Comparison of ENCODE assay signal across 8 mouse cellular contexts in genomic region chr10:82622671-82623552, GRCm38 (mm10). TPM values are rescaled to one million over a fixed set of nuclear protein-coding genes. Genes with fewer than 3 reads are reported as not detected.
DNase-seq lines count a peak whose midpoint lies in the region; ATAC-seq lines count a peak whose summit lies in the region.

Gene 1190007I07Rik (minus strand): TSS chr10:82623228.

- peaks cover 3% of the 10 kb centered on the region; the same call in 1 of the 2 replicates for H3K4me1 ChIP-seq in heart, embryonic 10.5 days
- H3K4me1 ChIP-seq in kidney, embryonic 15.5 days, result peaks cover 5% of the 10 kb centered on the region; the same call in 1 of the 2 replicates

- peak within 1 kb of the TSS; percentile 71 for H3K4me3 ChIP-seq in heart, embryonic 10.5 days
- peak within 1 kb of the TSS; percentile 89 for H3K4me3 ChIP-seq in kidney, embryonic 15.5 days (replicated peaks)

- peak within 1 kb of the TSS; percentile 88 for H3K9ac ChIP-seq in kidney, embryonic 15.5 days

- no peaks in the 10 kb centered on the region for H3K27me3 ChIP-seq in heart, embryonic 10.5 days (ENCODE audit: insufficient read depth, poor library complexity, severe bottlenecking)
- no peaks in the 10 kb centered on the region for H3K27me3 ChIP-seq in kidney, embryonic 15.5 days

- no peaks in the 10 kb centered on the region for H3K9me3 ChIP-seq in heart, embryonic 10.5 days
- H3K9me3 ChIP-seq in kidney, embryonic 15.5 days (replicated peaks), result no peaks in the 10 kb centered on the region

- peak; percentile 86 for DNase-seq in B cell, adult 2 months
- peak; percentile 96 for DNase-seq in brain, adult 2 months (ENCODE audit: low read depth, low spot score)
- peak; percentile 97 for DNase-seq in heart, embryonic 10.5 days (ENCODE audit: low spot score)
- DNase-seq in liver, result peak; percentile 91
- peak; percentile 84 to 95 for DNase-seq in spleen, postnatal 4 days (ENCODE audit: low spot score in 2 of 2)

- peak within 1 kb of the TSS; percentile 92 for H3K27ac ChIP-seq in heart, embryonic 10.5 days
- peak within 1 kb of the TSS; percentile 94 for H3K27ac ChIP-seq in kidney, embryonic 15.5 days

- ATAC-seq in erythroblast, adult 5-6 weeks (replicated peaks; ENCODE audit: low FRiP score, poor library complexity, severe bottlenecking), result peak; percentile 88
- ATAC-seq in kidney, embryonic 15.5 days (replicated peaks; ENCODE audit: low FRiP score), result peak; percentile 93
- peak; percentile 81 for ATAC-seq in monocyte, adult 5-6 weeks (replicated peaks; ENCODE audit: insufficient number of reproducible peaks, low FRiP score, low TSS enrichment, poor library complexity, severe bottlenecking)

- under 1% methylated on average over 60 of the region's 61 CpGs for WGBS in heart, embryonic 10.5 days
- WGBS in kidney, embryonic 15.5 days, result under 1% methylated on average over 58 of the region's 61 CpGs

- H3K36me3 ChIP-seq in heart, embryonic 10.5 days, result peaks cover 4% of the 10 kb centered on the region; the same call in 1 of the 2 replicates
- H3K36me3 ChIP-seq in kidney, embryonic 15.5 days, result peaks cover 9% of the 10 kb centered on the region; the same call in 1 of the 2 replicates

- peak within 1 kb of the TSS; percentile 65 for H3K4me2 ChIP-seq in kidney, embryonic 15.5 days

RNA-seq across cellular contexts. Expression of gene 1190007I07Rik, which starts in this region (rescaled TPM):
- total RNA-seq in erythroblast, adult 5-6 weeks (2015; ENCODE audit: low replicate concordance), result 1.7 and 2.5 TPM in 2 replicates
- total RNA-seq in erythroblast, adult 5-6 weeks (2017; ENCODE audit: low replicate concordance), result 7.1 and 12.7 TPM in 2 replicates
- 37.5 and 41.8 TPM in 2 replicates for polyA plus RNA-seq in heart, embryonic 10.5 days (2016; fragmentation: Nextera tagmentation; extraction: Ambion mirVana)
- 49.7 and 51.3 TPM in 2 replicates for polyA plus RNA-seq in kidney, embryonic 15.5 days (2015; fragmentation: Nextera tagmentation; extraction: Ambion mirVana)
- total RNA-seq in monocyte, adult 5-6 weeks (2017), result 14.7 to 25.2 TPM in 2 of 3 replicates, not detected in the other

Comparison
In these comparisons a context has a peak if more than half of its experiments do, and no peak if none do; other contexts are left out.
1. Peak in every context shown above with its lines: DNase-seq, ATAC-seq, H3K4me3 ChIP-seq and H3K27ac ChIP-seq.